Mouse (Mus musculus) layer of hippocampus, adult 2 months (tissue): Measurements from ENCODE around the gene Moxd1. TPM values are rescaled to one million over a fixed set of nuclear protein-coding genes. Genes with fewer than 3 reads are reported as not detected.
"Not testable (repeated sequence)": the region's sequence is repeated elsewhere in the genome, so short reads cannot be mapped to it uniquely, and the experiment has no call there.

Source experiments
- DNase-seq, 2 experiments: peaks; one replicate each; pipeline ENCODE4 v3.0.0; 2022; ENCODE audit warnings: low spot score in 2 of 2
- H3K27ac ChIP-seq: fragments of 200-600 bp; 2 replicates; pipeline ENCODE4 v1.8.1; 2022
- H3K4me3 ChIP-seq: fragments of 200-600 bp; 2 replicates; pipeline ENCODE4 v1.8.1; 2022; ENCODE audit warnings: mild to moderate bottlenecking
- CTCF ChIP-seq: fragments of 200-600 bp; conservative IDR thresholded peaks from 2 replicates; pipeline ENCODE4 v1.8.1; 2022; ENCODE audit warnings: antibody characterized with exemption, mild to moderate bottlenecking, moderate library complexity
- total RNA-seq, 2 experiments: library from RNA; stranded (reverse); gene quantifications; 2 replicates each; pipeline ENCODE4 v1.2.3; 2021

The Moxd1 gene
- total RNA-seq, 2 experiments from 2014 or later = 10.8 to 15.8 TPM

DNA sequence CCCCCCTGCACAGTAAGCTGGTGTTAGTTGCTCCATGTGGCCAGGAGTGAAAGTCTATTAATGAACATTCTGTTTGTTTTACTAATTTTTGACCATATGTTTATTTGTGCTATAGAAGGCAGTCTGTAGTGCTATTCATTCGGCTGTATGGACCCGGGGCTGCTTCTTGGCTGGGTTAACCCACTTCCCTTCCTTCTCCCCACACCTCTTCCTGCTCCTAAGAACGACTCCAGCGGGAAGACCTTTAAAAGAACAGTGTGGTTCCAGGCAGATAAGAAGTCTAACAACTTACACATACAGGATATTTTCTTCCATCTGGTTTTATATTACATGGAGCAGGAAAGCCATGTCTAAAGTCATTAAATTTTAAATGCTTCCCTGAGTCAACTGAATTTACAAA, 73.3 kb downstream of the Moxd1 start:
- Histone ChIP-seq H3K4me3 (no peak overlapping the region), H3K27ac (no peak overlapping the region)
- TF ChIP-seq CTCF = no peak
- no peak for DNase-seq

DNA sequence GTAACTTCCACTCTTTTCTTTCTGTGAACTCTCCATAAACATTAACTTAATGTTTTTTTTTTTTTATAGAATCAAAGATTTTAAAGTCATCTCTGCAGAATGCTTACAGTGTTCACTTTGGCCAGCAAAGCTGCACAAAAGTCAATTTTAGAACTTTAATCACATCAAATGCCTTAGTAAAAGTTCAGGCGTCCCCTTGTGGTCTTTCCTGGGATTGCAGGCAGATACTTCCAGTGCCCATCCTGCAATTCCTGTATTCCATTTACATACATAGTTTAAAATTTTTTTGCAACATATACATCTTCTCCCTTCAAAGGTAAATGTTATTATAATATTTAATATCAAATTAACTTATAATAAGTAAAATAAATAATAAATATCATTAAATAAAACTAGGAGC, 74.5 kb downstream of the Moxd1 start:
- peak; percentile 97 for TF ChIP-seq CTCF
- Histone ChIP-seq H3K4me3 (no peak overlapping the region), H3K27ac (no peak overlapping the region)
- peak; percentile 34 to 59 for DNase-seq

DNA sequence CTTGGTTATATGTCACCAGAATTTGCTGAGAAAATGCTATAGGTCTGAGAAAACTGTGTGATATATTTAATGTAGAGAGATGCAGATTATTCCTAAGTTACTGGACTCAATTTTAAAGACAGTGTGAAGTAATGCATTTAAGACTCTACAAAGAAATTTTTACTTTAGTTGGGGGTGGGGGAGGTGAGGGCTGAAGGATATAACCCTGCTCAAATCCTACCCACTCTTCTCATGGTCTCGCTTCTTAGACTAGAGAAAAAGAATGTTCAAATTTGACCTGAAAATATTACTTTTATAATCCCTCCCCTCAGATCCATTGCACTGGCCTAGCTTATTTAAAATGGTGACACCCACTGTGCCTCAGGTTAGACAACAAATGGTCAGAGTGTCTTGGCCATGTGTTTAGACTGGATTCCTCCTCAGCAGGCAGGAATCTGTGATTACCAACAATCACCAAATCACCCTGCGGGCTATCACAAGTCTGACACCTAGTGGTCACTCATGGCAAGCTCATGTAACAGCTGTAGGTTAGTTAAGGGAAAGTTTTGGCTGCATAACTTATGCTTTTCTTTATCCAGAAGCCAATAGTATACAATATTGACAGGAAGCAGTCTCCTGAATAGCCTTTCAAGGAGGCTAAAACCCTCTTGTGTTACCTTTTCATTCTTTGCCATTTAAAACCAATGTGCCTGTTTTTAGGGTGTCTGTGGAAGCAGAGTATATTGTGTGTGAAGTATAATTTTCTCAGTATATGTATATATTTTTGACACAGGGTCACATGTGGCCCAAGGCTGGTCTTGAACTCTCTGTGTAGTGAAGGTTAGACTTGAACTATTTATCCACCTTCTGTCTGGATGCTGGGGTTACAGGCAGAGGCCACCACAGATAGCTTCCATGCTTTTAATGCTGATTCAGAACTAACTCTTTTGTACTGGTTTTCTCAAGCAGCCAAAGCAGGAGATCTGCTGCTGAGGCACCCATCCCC, 75.2 kb downstream of the Moxd1 start:
- DNase-seq = peak; percentile 31 to 73
- no peak overlapping the region for H3K27ac ChIP-seq
- TF ChIP-seq CTCF = peak; percentile 89
- no peak overlapping the region for H3K4me3 ChIP-seq

DNA sequence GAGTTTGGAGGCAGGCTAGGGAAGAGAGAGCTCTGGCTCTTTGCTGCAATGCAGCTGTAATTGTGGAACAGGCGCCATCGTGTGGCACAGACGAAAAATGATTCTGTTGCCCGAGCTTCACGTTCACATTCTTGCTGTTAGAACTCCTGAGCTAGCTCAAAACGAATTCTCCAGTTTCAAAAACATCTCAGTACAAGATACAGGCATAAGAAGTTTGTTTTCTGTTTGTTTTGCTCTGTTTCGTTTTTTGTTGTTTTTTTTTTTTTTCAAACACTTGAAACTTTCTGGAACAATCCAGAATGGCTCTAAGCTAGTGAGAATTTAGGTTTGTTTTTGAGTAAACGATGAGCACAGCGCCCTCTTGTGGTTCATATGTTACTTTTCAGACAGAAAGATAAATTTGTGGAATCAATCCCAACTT, 88.9 kb downstream of the Moxd1 start:
- peak overlapping the region; percentile 15; the same call in 1 of the 2 replicates for H3K4me3 ChIP-seq
- H3K27ac ChIP-seq = no peak overlapping the region
- TF ChIP-seq CTCF = peak; percentile 82
- peak; percentile 71 to 74 for DNase-seq

DNA sequence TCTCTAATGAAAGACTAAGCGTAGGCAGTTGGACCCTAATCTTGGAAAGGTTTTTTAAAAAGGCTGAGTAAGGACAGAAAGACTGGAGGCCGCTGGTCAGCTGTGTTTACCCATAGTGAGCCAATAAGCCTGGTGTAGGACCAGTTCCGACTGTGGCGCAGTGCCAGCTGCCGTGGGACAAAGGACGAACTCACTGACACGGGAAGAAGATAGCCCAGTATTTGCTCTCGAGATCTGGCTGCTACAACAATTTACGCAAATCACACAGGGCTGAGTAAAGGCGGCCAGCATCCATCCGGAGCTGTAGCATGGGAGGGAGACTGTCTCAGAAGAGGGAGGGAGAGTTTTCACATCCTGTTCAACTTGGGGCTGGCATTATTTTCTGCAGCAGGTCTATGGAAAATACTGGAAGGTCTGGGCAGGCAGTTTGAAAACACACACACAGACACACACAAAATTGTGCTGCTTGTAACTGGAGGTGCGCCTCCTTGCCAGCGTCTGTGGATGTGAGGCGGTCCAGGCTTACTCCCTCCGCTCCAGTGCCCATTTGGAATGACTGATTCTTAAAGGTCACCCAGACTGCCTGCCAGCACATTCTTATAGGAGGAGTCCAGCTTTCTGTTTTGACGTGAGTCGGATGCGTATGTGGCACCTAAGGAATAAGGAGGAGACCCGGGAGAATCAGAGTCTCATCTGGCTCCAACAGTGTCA, 94.0 kb downstream of the Moxd1 start:
- no peak overlapping the region for H3K27ac ChIP-seq
- H3K4me3 ChIP-seq = peak overlapping the region; percentile 18
- no peak for TF ChIP-seq CTCF
- peak; percentile 23 for DNase-seq

DNA sequence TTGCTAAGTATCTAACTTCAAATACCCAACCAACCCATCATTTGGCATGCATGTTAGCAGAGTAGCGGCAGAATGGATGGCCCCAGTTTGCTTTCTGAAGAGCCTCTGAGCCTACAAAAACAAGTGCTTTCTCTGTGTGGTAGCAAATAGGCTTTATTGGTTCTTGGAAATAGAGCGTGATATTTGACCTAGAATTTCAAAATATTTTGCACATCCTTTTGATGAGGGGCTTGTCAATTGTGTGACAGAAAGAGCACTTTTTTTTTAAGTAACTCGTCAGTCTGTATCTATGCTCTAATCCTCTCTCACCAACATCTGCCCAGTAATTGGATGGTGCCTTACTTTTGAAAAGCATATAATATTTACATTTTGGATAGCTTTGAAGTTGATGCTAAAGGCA, 97.0 kb downstream of the Moxd1 start:
- TF ChIP-seq CTCF = no peak
- DNase-seq = no peak
- Histone ChIP-seq H3K27ac (no peak overlapping the region), H3K4me3 (no peak overlapping the region)

DNA sequence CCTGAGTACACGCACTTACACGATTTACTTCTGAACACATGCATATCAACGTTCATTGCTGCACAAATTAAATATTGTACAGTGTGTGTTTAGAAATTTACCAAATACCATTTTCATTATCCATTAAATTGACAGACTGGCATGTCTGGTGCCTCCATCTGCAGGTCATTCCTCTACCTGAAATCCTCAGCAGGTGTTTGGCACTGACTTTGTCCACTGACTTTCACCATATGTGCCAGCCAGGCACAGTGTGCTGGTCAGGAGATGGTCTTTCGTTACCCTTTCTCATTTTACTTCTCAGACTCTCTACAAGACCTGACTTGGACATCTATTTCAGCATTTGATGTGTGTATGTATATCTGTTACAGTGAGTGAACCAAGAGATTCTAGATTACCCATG, 99.7 kb downstream of the Moxd1 start:
- no peak overlapping the region for H3K27ac ChIP-seq
- DNase-seq = no peak
- no peak for TF ChIP-seq CTCF
- no peak overlapping the region for H3K4me3 ChIP-seq

DNA sequence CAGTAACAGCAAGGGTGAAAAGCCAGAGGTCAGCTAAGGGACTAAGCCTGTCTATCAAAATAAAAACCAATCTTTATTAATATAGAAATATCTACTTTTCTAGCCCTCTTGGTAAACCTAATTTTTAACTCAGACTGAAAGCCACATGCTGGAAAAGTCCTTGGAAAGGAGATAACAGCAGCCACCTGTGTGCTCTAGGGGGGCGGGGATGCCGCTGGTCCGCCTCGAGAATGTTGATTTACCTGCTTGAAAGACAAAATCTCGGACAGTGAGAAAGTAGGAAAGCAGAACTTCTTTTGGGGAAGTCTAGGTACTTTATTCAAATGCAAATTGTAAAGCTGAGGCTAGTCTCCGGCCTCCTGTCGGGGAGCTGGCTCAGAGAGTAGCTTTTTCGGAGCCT, 103.9 kb downstream of the Moxd1 start:
- not testable (repeated sequence) for H3K4me3 ChIP-seq

DNA sequence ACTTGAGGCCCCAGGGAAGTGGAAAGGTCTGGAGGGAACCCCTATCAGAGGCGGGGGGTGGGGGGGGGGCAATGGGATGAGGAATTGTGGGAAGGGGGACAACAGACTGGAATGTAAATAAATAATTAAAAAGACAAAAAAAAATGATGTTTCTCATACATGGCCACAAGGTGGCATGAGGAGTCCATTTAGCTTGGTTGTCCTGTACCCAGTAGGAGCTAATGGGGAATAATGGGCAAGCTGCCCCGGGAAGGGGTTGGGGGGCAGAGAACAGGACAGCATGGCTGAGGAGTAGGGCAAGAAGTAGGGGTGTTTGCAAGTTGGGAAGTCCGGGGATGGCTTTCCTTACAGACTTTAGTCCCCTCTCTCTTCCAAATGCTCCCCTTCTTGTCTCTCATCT, 109.5 kb downstream of the Moxd1 start:
- Histone ChIP-seq H3K4me3 (no peak overlapping the region), H3K27ac (no peak overlapping the region)
- peak; percentile 59 for TF ChIP-seq CTCF
- no peak for DNase-seq

More for the DNA sequence above, 103.9 kb downstream of the Moxd1 start:
- not testable (repeated sequence) for DNase-seq, H3K27ac ChIP-seq

DNA sequence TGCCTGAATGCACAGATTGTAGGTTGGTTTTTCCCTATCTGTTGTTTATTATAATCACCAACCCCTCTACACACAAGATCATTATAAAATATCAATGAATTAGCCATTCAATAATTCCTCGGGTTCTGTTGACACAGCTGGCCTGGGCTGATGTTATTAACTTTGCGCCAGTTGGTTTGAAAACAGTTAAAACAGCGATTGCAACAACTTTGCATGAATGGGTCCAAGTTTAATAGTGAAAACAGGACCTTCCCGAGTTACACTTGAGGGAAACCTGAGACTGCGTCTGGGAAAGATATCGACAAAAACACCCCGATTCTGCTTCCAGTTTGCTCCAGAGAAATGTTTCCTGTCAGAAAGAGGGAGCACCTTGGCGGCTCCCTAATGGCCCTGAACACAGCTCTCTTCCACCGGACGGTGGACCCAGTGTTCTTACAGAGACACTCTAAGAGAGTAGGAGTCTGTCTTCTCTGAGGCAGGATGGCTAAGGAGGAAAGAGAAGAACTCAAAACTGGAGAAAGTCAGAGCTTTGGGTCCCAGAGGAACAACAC, 116.4 kb downstream of the Moxd1 start:
- H3K27ac ChIP-seq = no peak overlapping the region
- H3K4me3 ChIP-seq = no peak overlapping the region
- TF ChIP-seq CTCF = no peak
- DNase-seq = no peak

DNA sequence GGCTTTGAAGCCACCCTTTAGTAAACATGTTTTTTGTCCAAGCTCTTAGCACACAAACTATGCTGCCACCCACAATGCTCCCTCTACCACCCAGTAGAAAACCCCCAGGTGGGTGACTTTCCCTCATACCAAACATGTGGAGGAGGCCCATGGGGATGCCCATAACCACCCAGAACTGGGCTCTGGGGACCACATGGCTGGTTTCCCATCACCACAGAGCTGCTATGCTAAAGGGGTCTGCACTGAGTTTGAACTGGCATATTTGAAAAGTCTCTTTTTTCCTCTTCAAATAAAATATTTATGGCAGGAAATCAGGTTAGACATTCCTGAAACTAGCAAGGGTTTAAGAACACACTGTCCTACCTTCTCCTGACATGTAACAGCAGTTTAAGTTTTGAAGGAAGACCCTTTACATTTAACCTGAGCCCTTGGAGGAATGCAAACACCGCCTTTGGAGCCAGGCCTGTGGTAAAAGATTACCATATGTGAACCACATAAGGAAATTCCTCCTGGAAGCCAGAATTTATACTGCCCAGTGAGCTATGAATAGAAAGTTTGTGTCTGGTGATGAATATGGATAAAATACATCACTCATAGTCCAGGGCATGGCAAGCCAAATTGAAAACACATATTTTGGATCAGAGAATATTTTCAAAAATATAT, 117.4 kb downstream of the Moxd1 start:
- TF ChIP-seq CTCF = no peak
- no peak overlapping the region for H3K4me3 ChIP-seq
- DNase-seq = no peak
- no peak overlapping the region for H3K27ac ChIP-seq

DNA sequence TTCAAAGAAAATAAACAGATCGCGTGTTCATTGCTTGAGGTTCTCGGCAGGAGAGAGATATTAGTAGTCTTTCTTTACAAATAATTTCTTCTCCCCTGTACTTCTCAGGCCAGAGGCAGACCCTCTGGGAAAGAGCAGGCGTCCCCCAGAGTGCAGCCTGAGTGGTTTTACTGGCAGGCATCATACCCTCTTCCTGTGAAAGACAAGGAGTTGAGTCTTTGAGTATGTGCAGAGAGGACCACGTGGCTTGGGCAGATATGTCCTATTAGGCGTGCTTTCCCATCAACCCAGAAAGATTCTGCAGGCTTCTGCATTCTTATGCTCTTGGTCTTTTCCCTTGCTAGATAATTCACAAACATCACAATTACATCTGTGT, 117.9 kb downstream of the Moxd1 start:
- no peak overlapping the region for H3K27ac ChIP-seq
- TF ChIP-seq CTCF = no peak
- no peak overlapping the region for H3K4me3 ChIP-seq
- DNase-seq = no peak

DNA sequence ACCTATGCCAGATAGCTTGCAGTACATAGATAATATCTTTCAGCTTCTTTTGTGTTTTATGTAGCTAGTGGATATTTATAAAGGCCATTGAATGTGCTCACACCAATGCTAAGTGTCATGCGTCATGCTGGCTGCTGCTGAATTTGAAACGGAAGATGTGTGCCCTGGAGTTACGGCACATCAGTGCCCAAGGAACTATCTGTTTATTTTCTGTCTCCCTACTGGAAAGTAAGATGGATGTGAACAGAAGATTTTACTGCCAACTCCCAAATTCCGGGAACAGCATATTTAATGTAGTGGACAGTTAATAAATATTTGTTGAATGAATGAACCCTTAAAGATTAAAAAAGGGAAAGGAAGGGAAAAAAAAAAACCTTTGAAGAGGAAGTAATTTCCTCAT, 119.8 kb downstream of the Moxd1 start:
- no peak for DNase-seq
- no peak for TF ChIP-seq CTCF
- H3K4me3 ChIP-seq = no peak overlapping the region
- no peak overlapping the region for H3K27ac ChIP-seq

Other genes with a start within 250 kb of the Moxd1 start
- gene Taar6, start 237.9 kb upstream of the Moxd1 start, total RNA-seq = not detected
- not detected for gene Taar7a, start 230.0 kb upstream of the Moxd1 start, total RNA-seq
- not detected for gene Taar7b, start 223.6 kb upstream of the Moxd1 start, total RNA-seq
- not detected for gene Taar7d, start 196.3 kb upstream of the Moxd1 start, total RNA-seq
- not detected for gene Taar7e, start 185.9 kb upstream of the Moxd1 start, total RNA-seq
- gene Taar7f, start 174.0 kb upstream of the Moxd1 start, total RNA-seq = not detected
- gene Taar8a, start 147.0 kb upstream of the Moxd1 start, total RNA-seq = not detected
- not detected for gene Taar8b, start 131.2 kb upstream of the Moxd1 start, total RNA-seq
- not detected for gene Taar8c, start 121.6 kb upstream of the Moxd1 start, total RNA-seq
- gene Taar9, start 114.0 kb upstream of the Moxd1 start, total RNA-seq = not detected
- gene Stx7, start 74.2 kb upstream of the Moxd1 start, total RNA-seq = 100 to 1,000 TPM; 131 to 136 TPM